Mouse (Mus musculus) left cerebral cortex, postnatal 36 days (tissue): ENCODE measurements around the gene Bud31. TPM values are rescaled to one million over a fixed set of nuclear protein-coding genes. Genes with fewer than 3 reads are reported as not detected.
"Not testable (repeated sequence)": the region's sequence is repeated elsewhere in the genome, so short reads cannot be mapped to it uniquely, and the experiment has no call there.

ENCODE experiments used
- DNase-seq, 2 experiments: peaks; one replicate each; pipeline ENCODE4 v3.0.0; 2021 to 2022; ENCODE audit warnings: low spot score in 2 of 2, mixed read lengths in 1 of 2
- intact Hi-C: fragments of 180-260 bp; cut with DNase I; formaldehyde crosslinking; loops from one replicate; pipeline ENCODE4 v1.15.1; 2025
- total RNA-seq, 2 experiments: library from RNA; stranded (reverse); gene quantifications; 2 replicates each; pipeline ENCODE4 v1.2.3; 2021

Gene Bud31
- 10 to 100 TPM; 78.7 to 89.9 TPM for total RNA-seq

- DNase-seq = peak; percentile 96 to 97
- intact Hi-C loops = loop anchor here (2.0 kb wide), 1 partner anchor 27 kb away; the partner anchor contains the start of genes Cpsf4 and Ptcd1
These were observed at the start of gene Bud31, which contains the start of gene Pdap1 for GRCm38 (mm10) chr5:145139571-145140519. Gene Bud31 (plus strand): TSS chr5:145140362. Gene Pdap1 (minus strand): TSS chr5:145140238.

DNA sequence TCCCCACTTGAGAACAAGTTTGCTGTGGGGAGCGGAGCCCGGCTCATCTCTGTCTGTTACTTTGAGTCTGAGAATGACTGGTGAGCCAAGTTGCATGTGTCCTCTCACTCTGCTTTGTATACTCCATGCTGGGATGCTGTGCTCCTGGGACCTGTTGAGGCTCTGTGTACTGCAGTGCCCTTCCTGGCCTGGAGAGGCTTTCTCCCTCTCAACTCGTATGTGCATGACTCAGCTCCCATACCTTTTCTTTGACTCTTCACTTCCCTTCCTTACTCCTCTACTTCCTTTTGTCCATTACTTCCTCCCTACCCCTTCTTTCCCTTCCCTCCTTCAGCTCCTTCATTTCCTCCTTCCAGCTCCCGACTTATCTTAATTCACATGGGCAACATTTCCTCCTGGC lies 44.0 kb upstream of the Bud31 start:
- intact Hi-C loops = no loop called here
- no peak for DNase-seq

DNA sequence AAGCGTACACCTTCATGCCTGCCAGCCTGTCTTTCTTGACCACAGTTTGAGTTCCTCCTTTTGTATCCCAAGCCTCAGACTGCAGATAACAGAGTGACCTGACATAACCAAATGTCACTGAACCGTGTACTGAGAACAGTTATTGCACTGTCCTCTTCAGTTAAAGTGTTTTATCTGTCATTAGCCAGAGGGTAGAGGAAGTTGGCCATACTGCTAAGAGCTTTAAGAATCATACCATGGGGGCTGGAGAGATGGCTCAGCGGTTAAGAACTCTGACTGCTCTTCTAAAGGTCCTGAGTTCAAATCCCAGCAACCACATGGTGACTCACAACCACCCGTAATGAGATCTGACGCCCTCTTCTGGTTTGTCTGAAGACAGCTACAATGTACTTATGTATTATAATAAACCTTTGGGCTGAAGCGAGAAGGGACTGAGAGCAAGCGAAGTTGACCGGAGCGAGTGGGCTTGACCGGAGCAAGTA lies 41.8 kb upstream of the Bud31 start:
- DNase-seq = no peak
- intact Hi-C loops = no loop called here

GRCm38 (mm10) chr5:145100960-145101359 lies 39.2 kb upstream of the Bud31 start:
- intact Hi-C loops = no loop called here
- no peak for DNase-seq

DNA sequence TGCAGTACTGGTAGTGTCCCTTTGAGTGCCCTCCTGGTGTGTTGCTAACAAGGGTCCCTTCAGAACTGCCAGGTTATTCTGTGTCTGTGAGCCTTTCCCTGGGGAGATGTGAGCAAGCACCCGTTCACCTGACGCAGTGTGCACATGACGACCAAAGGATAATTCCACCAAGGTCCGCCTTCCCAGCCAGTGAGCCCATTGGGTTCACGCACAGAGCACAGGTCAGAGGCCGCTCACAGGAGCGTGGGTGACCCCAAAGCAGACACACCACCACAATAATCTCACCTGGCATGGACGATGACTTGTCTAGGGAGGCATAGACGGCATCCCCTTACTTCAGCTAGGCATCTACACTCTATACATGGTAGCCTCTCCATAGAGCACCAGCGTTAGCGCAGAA lies 38.7 kb upstream of the Bud31 start:
- intact Hi-C loops = not testable (repeated sequence)

GRCm38 (mm10) chr5:145102706-145103105 lies 37.5 kb upstream of the Bud31 start:
- intact Hi-C loops = no loop called here
- no peak for DNase-seq

More for the DNA sequence above, 38.7 kb upstream of the Bud31 start:
- DNase-seq = not testable (repeated sequence)

- DNase-seq = no peak
- intact Hi-C loops = no loop called here
These were observed 35.8 kb upstream of the Bud31 start for GRCm38 (mm10) chr5:145104328-145104727.

GRCm38 (mm10) chr5:145105694-145106275 lies 34.4 kb upstream of the Bud31 start:
- no peak for DNase-seq
- intact Hi-C loops = no loop called here

GRCm38 (mm10) chr5:145110401-145110800 lies 29.8 kb upstream of the Bud31 start:
- no peak for DNase-seq
- intact Hi-C loops = no loop called here

GRCm38 (mm10) chr5:145112566-145112965 lies 27.6 kb upstream of the Bud31 start:
- DNase-seq = no peak
- intact Hi-C loops = no loop called here

DNA sequence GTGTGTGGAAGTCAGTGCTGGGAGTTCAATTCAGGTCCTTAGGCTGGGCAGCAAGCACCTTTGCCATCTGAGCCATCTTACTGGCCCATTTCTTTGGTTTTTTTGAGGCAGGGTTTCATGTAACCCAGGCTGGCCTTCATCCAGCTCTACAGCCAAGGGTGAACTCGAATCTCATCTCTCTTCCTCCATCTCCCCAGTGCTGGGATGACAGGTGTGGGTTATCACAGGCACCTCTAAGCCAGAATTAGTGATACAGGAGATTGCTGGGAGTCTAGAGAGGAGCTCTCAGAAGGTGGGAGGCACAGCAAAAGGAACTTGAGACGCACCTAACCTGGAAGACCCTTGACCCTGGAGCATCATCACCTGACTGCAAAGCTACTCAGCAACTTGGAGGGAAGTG lies 26.7 kb upstream of the Bud31 start:
- no peak for DNase-seq
- intact Hi-C loops = no loop called here

- DNase-seq = no peak
- intact Hi-C loops = no loop called here
These were observed 26.0 kb upstream of the Bud31 start, which contains the start of gene Arpc1b for GRCm38 (mm10) chr5:145114071-145114605. Gene Arpc1b (plus strand): TSS chr5:145114215.

- DNase-seq = no peak
- intact Hi-C loops = no loop called here
These were observed 25.3 kb upstream of the Bud31 start for GRCm38 (mm10) chr5:145114606-145115473.

DNA sequence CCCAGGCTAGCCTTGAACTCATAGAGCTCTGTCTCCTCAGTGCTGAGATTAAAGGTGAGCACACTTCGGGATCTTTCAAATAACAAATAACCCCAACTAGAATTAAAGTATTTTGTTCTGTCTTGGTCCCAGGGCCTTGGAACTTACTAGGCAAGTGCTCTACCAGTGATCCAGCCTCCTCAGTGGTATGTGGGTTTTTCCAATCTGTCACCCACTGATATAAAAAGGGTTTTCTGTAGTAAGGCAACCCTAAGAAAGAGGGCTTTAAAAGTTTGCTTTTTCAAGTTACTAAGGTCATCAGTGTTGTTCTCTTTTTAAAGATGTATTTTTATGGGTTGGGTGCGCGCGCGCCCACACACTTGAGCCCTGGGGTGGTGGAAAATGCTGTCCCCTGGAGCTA lies 24.4 kb upstream of the Bud31 start:
- DNase-seq = no peak
- intact Hi-C loops = no loop called here

GRCm38 (mm10) chr5:145116316-145116715 lies 23.8 kb upstream of the Bud31 start:
- intact Hi-C loops = no loop called here
- DNase-seq = no peak

DNA sequence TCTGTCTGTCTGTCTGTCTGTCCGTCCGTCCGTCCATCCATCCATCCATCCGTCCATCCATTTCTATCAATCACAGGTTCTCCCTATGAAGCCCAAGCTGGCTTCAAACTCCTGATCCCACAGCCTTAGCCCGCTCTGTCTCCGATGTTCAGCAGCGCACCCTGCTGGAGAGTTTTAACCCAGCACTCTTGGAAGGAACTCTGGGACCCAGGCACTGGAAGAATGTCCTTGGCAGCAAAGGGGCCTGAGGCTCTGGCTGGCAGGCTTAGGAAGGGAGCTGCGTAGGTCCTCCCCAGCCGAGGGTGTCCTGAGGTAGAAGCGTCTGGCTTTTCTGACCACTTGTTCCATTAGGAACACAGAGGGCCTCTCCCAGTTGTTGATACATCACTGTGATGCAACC lies 23.2 kb upstream of the Bud31 start:
- intact Hi-C loops = no loop called here
- DNase-seq = no peak

- DNase-seq = no peak
- intact Hi-C loops = no loop called here
These were observed 22.2 kb upstream of the Bud31 start for GRCm38 (mm10) chr5:145118005-145118404.

GRCm38 (mm10) chr5:145118461-145118860 lies 21.7 kb upstream of the Bud31 start:
- DNase-seq = no peak
- intact Hi-C loops = no loop called here

DNA sequence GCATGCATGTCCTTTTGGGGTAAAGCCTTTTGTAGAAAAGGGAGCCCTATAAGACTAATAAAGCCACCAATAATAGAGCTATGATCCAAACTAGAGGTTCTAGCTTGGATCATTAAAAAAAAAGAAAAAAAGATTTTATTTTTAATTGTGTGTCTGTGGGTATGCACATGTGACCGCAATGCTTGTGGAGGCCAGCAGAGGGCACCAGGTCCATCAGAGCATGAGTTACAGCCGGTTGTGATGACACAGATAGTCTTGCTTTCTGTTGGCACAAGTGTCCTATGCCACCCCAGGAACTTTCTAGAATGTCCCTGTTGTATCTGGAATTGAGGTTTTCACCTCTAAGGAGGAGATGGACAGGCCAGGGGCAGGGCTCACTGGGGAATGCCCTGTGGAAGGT lies 20.8 kb upstream of the Bud31 start:
- intact Hi-C loops = no loop called here
- no peak for DNase-seq
